Mouse (Mus musculus): Measurements from ENCODE around the gene Gucd1. TPM values are rescaled to one million over a fixed set of nuclear protein-coding genes. Genes with fewer than 3 reads are reported as not detected.
A peak's percentile ranks its signal among the peaks of the same experiment; 100 is the strongest.

Gene Gucd1
- polyA plus RNA-seq, 1 experiment: 18.1 TPM

DNA sequence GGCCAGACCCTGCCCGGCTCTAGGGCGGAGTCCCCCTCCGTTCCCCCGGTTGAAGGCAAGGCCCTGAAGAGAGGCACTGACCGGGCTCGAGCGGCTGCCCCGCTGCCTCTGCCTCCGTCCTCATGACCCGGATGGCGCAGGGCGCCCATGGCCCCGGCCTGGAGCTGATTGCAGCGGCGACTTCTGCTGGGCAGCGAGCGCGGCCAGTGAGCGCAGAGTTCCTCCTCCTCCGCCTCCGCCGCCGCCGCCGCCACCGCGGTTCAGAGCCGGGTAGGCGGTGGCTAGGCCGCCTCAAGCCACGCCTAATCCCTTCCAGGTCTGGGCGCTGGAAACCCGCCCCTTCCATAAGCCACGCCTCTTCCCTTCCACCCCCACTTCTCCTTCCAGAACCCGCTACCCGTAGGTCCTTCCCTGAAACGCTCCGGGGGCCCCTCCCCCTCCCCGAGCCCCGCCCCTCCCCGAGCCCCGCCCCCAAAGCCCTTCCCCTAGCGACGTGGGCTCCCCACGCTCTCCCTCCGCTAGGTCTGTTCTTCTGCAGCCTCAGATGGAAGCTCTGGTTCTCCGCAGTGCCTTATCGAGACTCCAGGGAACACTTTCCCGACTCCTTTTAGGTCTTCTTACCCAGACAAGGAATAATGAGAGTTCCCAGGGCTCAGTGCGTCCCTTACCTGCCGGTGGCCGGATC is 557 bp downstream of the Gucd1 start, which contains the start of gene Snrpd3:
Gene Snrpd3 (plus strand): TSS at position 479 of the 685 bp plus-strand sequence.
- no peak for TF ChIP-seq CTCF (IDR thresholded peaks at IDR 0.05; ENCODE audit: borderline replicate concordance, insufficient read depth, low read length)
- peak; percentile 81 for TF ChIP-seq POLR2A (IDR thresholded peaks at IDR 0.05; ENCODE audit: low read depth, low read length)
- Histone ChIP-seq H3K4me3 (ENCODE audit: insufficient read depth, low read length) (peak within 1 kb of the TSS; percentile 90), H3K27ac (ENCODE audit: insufficient read depth, low read length) (peak within 1 kb of the TSS; percentile 97), H3K4me1 (ENCODE audit: control insufficient read depth, insufficient read depth, low read length) (peaks cover 8% of the 10 kb centered on the region)

DNA sequence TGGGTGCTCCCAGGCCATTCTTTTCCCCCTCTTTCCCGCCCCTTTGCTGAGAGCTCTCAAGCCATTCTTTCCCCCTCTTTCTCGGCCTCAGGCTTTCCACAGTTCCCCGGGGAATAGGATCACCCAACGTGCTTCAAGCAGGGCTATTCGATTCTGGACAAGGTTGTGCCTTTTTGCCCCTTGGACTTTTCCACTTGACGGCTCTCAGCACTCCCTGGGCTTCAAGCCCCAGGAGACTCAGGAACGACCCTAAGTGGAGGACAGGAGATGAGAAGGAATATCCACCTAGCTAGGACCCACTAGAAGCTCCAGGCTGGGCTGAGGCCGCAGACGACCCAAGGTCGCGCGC is 1.1 kb downstream of the Gucd1 start:
- peak overlapping the region; percentile 77 for H3K27ac ChIP-seq (ENCODE audit: insufficient read depth, low read length)
- peaks cover 6% of the 10 kb centered on the region for H3K4me1 ChIP-seq (ENCODE audit: control insufficient read depth, insufficient read depth, low read length)
- H3K4me3 ChIP-seq (ENCODE audit: insufficient read depth, low read length): peak overlapping the region; percentile 90
- no peak for TF ChIP-seq CTCF (IDR thresholded peaks at IDR 0.05; ENCODE audit: borderline replicate concordance, insufficient read depth, low read length)
- no peak for TF ChIP-seq POLR2A (IDR thresholded peaks at IDR 0.05; ENCODE audit: low read depth, low read length)

DNA sequence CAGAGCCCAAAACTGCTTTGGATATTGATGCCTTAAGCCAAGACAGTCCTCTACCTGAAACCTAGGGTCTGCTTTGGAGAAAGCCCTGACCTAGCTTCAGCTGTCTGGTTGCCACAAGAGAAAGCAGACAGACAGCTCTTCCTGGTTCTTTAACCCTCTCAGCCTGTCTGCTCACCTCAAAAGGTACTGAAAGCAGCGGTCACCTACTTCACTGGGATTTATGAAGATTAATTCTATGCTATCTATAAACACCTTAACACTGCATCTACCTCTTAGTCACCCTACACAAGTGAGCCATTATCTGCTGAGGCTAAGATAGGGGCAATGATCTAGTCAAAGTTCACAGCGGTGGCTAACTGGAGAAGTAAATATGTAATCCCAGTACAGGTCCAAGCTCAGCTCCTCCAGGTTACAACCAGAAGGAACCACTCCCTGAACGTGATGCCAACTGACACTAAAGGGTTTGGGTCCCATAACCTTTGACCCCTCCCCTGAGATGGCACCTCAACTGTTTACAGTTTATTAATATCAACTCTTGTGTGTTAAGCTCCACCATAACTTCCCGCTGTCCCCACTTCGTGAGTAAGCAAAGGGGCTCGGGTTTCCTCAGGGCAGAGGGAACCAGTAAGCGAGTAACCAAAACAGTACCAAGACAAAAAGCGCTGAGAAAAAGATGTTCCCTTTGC is 1.6 kb downstream of the Gucd1 start:
- Histone ChIP-seq H3K4me3 (ENCODE audit: insufficient read depth, low read length) (peak overlapping the region; percentile 90), H3K27ac (ENCODE audit: insufficient read depth, low read length) (no peak overlapping the region), H3K4me1 (ENCODE audit: control insufficient read depth, insufficient read depth, low read length) (peaks cover 6% of the 10 kb centered on the region)
- no peak for TF ChIP-seq CTCF (IDR thresholded peaks at IDR 0.05; ENCODE audit: borderline replicate concordance, insufficient read depth, low read length)
- TF ChIP-seq POLR2A (IDR thresholded peaks at IDR 0.05; ENCODE audit: low read depth, low read length): 0 out of 2 replicates have a peak, but pooled peaks have one; percentile 18

DNA sequence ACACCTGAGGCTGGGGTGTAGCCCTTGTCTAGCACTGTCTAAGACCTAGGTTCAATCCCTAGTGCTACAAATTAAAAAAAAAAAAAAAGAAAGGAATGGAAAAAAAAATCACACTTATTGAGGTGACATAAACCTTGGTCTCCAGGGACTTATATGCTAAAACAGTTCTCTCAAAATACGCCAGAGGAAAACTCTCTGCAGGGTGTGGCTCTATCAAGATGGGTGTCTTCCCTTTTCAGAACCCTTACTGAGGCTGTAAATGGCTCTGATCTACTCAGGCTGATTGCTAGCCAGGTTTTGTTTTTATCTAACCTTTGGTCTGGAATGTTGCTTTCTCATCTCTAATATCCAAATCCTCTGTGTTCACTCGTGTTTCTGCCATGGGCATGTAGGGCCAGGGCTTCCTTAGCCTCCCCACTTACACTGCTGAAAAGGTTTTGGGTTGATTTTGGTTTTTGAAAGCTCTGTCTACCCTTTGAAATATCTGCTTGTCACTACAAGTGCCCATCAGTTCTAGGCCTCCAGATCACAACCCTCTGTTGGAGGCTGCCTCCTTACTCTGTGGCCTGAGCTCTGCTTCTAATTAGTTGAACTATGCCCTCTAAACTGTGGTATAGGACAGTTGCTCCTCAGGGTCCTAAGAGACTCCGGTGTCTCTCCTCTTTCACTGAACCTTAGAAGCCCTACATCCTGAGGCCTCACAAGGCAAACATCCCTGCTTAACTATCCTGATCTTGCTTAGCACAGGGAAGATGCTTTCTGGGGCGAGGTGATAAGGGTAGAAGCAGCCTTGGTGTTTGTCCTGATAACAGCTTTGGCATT is 2.3 kb downstream of the Gucd1 start:
- no peak overlapping the region for H3K27ac ChIP-seq (ENCODE audit: insufficient read depth, low read length)
- TF ChIP-seq CTCF (IDR thresholded peaks at IDR 0.05; ENCODE audit: borderline replicate concordance, insufficient read depth, low read length) (no peak), POLR2A (IDR thresholded peaks at IDR 0.05; ENCODE audit: low read depth, low read length) (no peak)
- peaks cover 6% of the 10 kb centered on the region for H3K4me1 ChIP-seq (ENCODE audit: control insufficient read depth, insufficient read depth, low read length)
- H3K4me3 ChIP-seq (ENCODE audit: insufficient read depth, low read length): 0 out of 2 replicates have a peak overlapping the region, but pooled peaks have one; percentile 90

GRCm38 (mm10) chr10:75514361-75514760 is 3.4 kb downstream of the Gucd1 start:
- TF ChIP-seq POLR2A (IDR thresholded peaks at IDR 0.05; ENCODE audit: low read depth, low read length): no peak
- no peak for TF ChIP-seq CTCF (IDR thresholded peaks at IDR 0.05; ENCODE audit: borderline replicate concordance, insufficient read depth, low read length)
- H3K27ac ChIP-seq (ENCODE audit: insufficient read depth, low read length): no peak overlapping the region
- H3K4me1 ChIP-seq (ENCODE audit: control insufficient read depth, insufficient read depth, low read length): peaks cover 6% of the 10 kb centered on the region
- H3K4me3 ChIP-seq (ENCODE audit: insufficient read depth, low read length): no peak overlapping the region

DNA sequence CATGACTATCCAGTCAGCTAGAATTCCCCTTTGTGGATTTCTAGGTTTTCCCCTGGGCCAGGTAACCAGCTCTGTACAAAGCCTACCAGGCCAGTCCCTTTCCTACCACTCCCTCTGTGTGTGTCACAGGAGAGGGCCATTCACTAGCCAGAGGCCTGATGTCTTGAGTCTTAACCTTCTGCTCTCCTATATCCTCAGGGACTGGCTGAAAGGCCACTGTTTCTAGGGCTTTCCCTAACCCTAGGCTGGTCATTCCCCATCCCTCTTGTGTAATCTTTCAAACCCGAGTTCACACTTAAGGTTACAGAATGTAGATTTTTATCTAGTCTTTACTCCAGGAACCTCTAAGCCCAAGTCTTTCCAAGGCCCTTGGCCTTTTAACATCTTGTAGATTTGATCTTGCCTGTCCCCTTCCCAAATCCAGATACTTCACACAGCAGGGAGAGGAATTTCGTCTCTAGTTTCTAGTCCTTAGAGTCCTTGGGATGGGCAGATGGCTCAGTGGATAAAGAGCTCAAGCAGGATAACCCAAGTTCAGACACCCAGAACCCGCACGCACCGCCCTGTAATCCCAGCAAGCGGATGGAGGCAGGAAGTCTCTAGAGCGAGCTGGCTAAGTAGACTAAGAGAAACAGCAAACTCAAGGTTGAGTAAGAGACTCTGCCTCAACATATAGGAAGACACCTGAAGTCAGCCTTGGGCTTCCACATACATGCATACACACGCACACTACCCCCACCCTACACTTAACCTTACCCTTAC is 4.3 kb downstream of the Gucd1 start:
- TF ChIP-seq CTCF (IDR thresholded peaks at IDR 0.05; ENCODE audit: borderline replicate concordance, insufficient read depth, low read length): no peak
- TF ChIP-seq POLR2A (IDR thresholded peaks at IDR 0.05; ENCODE audit: low read depth, low read length): no peak
- Histone ChIP-seq H3K4me3 (ENCODE audit: insufficient read depth, low read length) (no peak overlapping the region), H3K27ac (ENCODE audit: insufficient read depth, low read length) (no peak overlapping the region), H3K4me1 (ENCODE audit: control insufficient read depth, insufficient read depth, low read length) (peaks cover 3% of the 10 kb centered on the region)

GRCm38 (mm10) chr10:75512796-75513195 is 5.0 kb downstream of the Gucd1 start:
- no peak for TF ChIP-seq CTCF (IDR thresholded peaks at IDR 0.05; ENCODE audit: borderline replicate concordance, insufficient read depth, low read length)
- no peak for TF ChIP-seq POLR2A (IDR thresholded peaks at IDR 0.05; ENCODE audit: low read depth, low read length)
- Histone ChIP-seq H3K27ac (ENCODE audit: insufficient read depth, low read length) (no peak overlapping the region), H3K4me1 (ENCODE audit: control insufficient read depth, insufficient read depth, low read length) (peaks cover 3% of the 10 kb centered on the region), H3K4me3 (ENCODE audit: insufficient read depth, low read length) (no peak overlapping the region)

GRCm38 (mm10) chr10:75511897-75512296 is 5.9 kb downstream of the Gucd1 start:
- no peak for TF ChIP-seq CTCF (IDR thresholded peaks at IDR 0.05; ENCODE audit: borderline replicate concordance, insufficient read depth, low read length)
- TF ChIP-seq POLR2A (IDR thresholded peaks at IDR 0.05; ENCODE audit: low read depth, low read length): no peak
- Histone ChIP-seq H3K4me3 (ENCODE audit: insufficient read depth, low read length) (no peak overlapping the region), H3K27ac (ENCODE audit: insufficient read depth, low read length) (no peak overlapping the region), H3K4me1 (ENCODE audit: control insufficient read depth, insufficient read depth, low read length) (peaks cover 3% of the 10 kb centered on the region)

DNA sequence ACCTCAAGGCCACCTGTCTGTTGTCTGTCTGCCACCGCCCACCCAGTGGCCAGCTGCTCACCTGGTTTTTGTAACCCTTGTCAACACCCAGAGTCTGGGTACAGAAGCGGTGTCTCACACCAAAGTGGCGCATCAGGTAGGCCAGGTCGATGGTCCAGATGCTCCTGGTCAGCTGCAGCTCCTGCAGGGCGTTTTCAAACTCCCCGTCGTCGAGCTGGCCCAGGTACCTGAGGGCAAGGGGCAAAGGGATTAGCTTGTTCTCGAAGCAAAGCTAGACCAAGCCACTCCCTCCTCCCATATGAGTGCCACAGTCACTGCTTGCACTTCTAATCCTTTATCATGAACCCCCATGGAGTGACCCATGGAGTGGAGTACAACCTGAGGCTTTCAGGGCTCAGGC is 6.7 kb downstream of the Gucd1 start:
- H3K4me1 ChIP-seq (ENCODE audit: control insufficient read depth, insufficient read depth, low read length): peaks cover 3% of the 10 kb centered on the region
- no peak overlapping the region for H3K27ac ChIP-seq (ENCODE audit: insufficient read depth, low read length)
- no peak overlapping the region for H3K4me3 ChIP-seq (ENCODE audit: insufficient read depth, low read length)
- no peak for TF ChIP-seq POLR2A (IDR thresholded peaks at IDR 0.05; ENCODE audit: low read depth, low read length)
- no peak for TF ChIP-seq CTCF (IDR thresholded peaks at IDR 0.05; ENCODE audit: borderline replicate concordance, insufficient read depth, low read length)
